Mouse (Mus musculus): Measurements from ENCODE around the gene Timm50.
A peak's percentile ranks its signal among the peaks of the same experiment; 100 is the strongest.

Timm50 gene

DNA sequence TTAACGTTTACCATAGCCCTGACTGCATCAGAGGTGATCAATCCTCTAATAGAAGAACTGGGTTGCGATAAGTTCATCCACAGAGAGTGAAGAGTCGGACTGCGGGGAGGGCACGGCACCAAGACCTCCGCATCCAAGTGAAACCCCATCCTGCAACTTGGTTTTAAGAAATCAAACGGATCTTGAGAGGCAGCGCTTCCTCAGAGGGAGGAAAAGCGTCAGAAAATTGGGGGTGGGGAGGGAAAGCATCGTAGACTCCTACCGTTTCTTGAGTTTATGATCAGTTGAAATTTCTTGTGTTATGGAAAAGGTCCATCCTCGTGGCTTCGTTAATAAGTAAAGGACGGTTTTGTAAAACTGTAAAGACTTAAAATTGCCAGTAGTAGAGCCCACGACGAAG is 43.3 kb downstream of the Timm50 start:
- DNase-seq (ENCODE audit: low read depth, low spot score): no peak

DNA sequence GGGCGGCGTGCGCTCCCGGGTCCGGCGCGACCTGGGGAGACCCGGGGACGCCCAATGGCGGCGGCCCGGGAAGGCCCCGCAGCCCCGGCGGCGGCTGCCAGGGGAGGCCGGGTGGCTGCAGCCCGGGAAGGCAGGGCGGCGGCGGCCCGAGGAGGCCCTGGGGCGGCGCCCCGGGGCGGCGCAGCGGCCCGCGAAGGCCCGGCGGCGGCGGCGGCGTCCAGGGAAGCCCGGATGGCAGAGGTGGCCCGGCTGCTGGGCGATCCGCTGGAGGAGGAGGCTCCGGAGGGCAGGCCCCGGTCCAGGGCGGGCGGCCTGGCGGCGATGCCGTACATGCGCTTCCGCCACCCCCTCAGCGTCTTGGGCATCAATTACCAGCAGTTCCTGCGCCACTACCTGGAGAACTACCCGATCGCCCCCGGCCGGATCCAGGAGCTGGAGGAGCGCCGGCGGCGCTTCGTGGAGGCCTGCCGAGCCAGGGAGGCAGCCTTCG is 43.8 kb downstream of the Timm50 start:
- no peak for DNase-seq (ENCODE audit: low read depth, low spot score)

DNA sequence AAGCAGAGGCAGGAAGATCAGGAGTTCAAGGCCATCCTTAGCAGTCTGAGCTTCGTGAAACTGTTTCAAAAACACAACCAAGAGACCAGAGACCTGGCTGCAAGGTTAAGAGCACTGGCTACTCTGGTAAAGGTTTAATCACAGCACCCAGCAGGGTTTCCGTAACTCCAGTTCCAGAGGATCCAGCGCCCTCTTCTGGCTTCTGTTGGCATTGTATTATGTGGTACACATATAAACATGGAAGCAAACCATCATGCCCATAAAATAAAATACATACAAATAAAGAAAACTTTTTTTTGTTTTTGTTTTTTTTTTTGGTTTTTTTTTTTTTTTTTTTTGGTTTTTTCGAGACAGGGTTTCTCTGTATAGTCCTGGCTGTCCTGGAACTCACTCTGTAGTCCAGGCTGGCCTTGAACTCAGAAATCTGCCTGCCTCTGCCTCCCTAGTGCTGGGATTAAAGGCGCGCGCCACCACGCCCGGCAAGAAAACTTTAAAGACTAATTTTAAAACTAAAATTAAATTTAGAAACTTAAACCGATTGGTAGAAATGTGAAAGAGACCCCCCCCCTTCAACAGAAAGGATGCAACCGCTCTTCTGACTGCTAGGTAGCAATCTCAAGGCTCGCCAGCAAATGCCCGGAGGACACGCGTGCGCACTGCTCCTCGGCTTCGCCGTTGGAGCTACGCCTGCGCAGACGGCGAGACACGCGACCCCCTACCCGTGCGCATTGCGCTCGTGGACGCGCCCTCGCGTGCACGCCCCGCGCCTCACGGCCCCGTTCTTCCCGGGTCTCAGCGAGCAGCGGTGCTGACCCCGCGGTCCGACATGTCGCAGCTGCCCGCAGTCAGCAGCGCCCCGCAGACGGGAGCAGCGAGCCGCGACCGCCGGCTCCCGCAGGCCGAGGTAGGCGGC is 44.5 kb downstream of the Timm50 start, which contains the start of gene Eid2:
Eid2 (plus strand) TSS at position 753 of the 913 bp plus-strand sequence.
- peak; percentile 81 for DNase-seq (ENCODE audit: low read depth, low spot score)

DNA sequence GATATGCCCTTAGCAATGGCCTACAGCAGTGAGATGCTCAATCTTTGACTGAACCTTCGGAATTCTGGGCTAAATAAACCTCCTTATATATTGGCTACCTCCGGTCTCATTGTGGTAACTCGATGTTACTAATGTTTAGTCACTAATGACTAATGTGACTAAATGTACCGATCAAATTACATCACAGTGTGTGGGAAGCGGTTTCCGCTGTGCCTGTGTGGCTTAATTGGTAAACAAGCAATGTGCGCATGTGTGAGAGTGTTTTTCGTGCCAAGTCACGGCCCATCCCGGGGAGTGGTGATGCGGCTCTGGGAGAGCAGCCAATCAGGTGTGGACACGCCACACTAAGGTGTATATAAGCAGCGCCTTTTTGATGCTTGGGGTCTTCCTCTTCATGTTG is 46.5 kb downstream of the Timm50 start:
- no peak for DNase-seq (ENCODE audit: low read depth, low spot score)

DNA sequence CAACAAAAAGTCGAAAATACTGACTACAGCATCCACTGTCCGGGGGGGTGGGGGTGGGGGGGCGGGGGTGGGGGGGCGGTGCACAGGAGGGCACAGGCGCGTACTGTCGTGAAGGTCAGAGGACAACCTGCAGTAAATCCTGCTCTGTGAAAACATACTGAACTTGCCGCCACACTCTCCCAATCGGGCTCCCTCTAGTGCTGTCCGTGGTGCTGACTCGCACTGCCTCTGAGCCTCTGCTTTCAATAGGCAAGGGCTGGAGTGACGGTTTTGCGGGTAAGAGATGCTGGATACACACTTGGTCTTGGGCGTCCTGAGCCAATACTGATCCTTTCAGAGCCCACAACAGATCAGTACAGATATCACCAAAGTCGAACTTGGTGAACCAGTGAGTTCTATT is 48.1 kb downstream of the Timm50 start:
- DNase-seq (ENCODE audit: low read depth, low spot score): no peak

DNA sequence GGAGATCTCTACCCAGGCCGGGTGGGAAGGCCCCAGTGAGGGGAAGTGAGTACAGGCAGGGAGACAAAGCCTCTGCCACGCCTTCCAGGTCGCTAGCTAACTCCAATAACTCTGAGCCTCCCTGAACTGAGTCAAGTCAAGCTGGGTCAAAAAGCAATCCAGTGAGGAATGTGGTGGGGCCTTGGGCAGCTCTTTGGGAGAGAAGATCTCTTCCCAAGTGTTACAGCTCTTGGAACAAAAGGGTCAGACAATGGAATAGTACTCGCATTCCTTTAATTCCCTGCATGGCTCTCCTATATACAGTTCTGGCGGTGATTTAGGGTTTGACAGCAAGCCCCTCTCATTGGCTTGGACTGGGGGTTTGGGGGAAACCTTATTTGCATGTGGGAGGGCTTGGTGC is 49.0 kb downstream of the Timm50 start:
- no peak for DNase-seq (ENCODE audit: low read depth, low spot score)

Data from telencephalon, adult 2 months (tissue).